Mouse (Mus musculus) heart, postnatal 14 days (tissue): ENCODE results near the gene D3Ertd254e. TPM values are rescaled to one million over a fixed set of nuclear protein-coding genes. Genes with fewer than 3 reads are reported as not detected.
"Not testable (repeated sequence)": the region's sequence is repeated elsewhere in the genome, so short reads cannot be mapped to it uniquely, and the experiment has no call there.

Experiments used
- DNase-seq, 2 experiments: peaks; one replicate each; pipeline ENCODE4 v3.0.0; 2021 to 2022
- intact Hi-C: fragments of 180-260 bp; cut with DNase I; formaldehyde crosslinking; loops from one replicate; pipeline ENCODE4 v1.15.1; 2025
- long read RNA-seq, 2 experiments: library from polyadenylated mRNA; stranded (forward); transcript quantifications; one replicate each; pipeline ENCODE4 v2.0.0; 2021
- total RNA-seq, 2 experiments: library from RNA; stranded (reverse); gene quantifications; 2 replicates each; pipeline ENCODE4 v1.2.3; 2021

D3Ertd254e gene
- total RNA-seq = 1 to 10 TPM; 4.3 to 4.4 TPM
- long read RNA-seq, experiment 1, full-length matches to known transcripts = 3 of 3 reads
- long read RNA-seq, experiment 1, partial matches to known transcripts = 0 of 3 reads
- long read RNA-seq, experiment 1, other reads (novel, unspliced or antisense) = 0 of 3 reads
- long read RNA-seq, experiment 2 = 0 reads

DNA sequence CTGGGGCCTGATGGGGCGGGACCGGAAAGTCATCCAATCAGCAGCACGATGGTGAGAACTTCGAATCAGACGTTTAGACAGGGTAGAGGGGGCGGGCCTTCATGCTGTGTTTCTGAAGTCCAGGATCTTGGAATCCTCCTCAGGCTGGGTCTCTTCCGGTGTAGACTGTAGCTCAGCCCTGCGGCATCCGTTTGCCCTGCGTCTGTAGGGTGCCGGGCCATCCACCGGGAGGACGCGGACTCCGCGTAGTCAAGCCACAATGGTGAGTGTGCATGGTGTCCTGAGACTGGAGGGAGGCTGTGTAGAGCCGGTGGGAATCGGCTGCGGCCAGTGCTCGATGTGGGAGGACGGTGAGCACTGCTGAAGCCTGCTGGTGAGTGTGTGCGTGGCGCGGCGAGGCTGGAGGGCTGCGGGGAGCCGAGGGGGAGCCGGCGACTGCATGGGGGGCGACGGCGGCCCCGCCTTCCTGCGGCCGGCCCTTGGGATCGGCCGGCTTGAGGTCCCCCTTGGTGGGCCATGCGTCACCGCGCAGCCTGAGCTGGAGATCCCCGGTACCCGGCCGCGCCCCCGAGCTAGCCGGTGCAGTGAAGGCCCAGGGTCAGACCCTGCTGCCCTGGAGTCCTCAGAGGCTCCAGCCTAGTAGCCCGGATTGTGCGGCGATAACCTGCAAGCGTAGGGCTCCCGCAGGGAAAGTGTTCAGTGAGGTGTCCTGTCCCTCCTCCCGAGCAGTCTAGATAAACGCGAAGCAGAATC, at the start of gene D3Ertd254e:
Gene D3Ertd254e (plus strand): TSS at position 84 of the 753 bp plus-strand sequence.
- peak; percentile 84 to 87 for DNase-seq
- intact Hi-C loops = no loop called here

DNA sequence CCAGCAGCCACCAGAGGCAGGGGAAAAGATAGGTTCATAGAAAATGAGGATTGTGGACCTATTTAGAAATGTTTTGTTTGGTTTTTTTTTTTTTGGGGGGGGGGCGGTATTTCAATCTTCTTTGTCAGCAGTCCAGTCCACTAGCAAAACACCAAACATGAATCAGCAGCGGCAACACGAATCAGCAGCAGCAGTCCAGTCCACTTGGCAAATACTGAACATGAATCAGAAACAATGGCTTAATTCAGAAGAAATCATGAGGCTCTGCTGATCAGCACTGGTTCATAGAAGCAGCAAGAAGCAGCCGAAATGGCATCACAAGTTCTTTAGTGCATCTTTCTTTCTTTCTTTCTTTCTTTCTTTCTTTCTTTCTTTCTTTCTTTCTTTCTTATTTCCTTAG, 34.7 kb upstream of the D3Ertd254e start:
- DNase-seq = no peak

DNA sequence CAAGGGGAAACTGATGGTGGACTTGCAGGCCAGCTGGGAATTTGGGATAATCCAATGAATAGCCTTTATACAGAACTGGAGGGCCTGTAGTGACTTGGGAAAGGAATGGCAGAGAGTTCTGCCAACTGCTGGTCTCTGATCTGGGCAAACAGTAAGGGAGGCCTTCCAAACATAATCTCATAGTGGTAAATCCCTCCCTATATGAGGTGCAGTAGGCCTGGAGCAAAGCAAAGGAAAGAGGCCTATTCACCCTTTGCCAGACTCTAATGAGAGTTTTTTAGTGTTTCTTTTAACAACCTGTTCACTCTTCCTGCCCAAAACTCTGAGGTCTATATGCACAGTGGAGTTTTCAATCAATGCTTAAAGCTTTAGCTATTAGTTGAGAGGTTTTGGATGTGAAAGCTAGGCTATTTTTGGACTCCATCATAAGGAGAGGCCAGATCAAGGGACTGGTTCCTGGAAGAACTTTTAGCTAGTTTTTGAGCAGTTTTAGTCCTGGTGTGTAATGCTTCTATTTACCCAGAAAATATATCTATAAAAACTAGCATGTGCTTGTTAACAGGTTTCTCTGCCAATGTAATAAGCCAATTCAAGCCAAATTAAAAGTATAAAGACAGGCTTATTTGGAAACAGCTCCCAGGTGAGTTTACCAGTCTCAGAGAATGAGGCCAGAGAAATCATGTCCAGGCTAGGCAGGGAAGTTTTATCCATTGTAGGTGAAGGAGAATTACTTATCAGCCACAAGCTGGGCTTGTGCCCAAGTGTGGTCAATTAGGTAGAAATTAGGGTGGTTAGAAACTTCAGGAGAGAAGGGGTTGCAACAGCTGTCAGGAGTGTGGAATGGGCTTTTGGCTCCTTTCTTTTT, 30.9 kb upstream of the D3Ertd254e start:
- DNase-seq = no peak

More for the DNA sequence above, 34.7 kb upstream of the D3Ertd254e start:
- intact Hi-C loops = no loop called here

DNA sequence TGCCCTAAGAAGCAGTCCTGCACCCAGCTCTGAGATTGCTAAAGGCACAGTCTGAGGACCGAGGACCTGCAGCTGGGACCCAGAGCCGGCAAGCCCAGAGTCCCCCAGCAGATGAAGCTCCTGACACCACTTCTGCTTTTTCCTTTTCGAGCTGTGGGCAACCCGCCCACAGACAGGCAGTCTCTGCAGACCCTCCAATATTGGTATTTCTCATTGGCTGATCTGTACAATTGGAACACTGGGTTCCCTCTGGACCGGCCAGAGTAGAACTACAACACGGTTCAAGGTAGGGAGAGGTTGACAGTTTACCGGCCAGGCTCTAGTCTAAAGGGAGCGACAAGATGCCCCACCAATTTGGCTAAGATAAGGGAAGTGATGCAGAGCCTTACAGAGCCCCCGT, 24.6 kb upstream of the D3Ertd254e start:
- intact Hi-C loops, DNase-seq: not testable (repeated sequence)

More for the DNA sequence above, 30.9 kb upstream of the D3Ertd254e start:
- intact Hi-C loops = no loop called here

DNA sequence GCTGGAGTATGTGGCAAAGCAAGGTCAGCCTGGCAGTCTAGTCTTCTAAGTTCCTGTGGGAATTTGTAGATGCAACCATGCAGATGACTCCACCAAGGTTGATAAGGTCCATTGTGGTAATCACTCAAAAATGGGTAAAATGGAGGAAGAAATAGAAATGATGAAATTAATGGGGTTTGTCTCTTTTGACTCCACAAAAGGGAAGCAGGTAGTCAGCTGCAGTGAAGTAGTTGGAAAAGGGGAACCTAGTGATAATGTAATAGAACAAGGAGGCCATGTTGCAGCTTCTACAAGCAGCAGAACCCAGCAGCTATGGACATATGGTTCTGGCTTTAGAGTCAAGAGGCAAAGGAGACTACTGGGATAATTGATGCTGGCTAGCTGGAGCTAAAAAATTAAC, 14.7 kb upstream of the D3Ertd254e start:
- intact Hi-C loops = loop anchor here (5.0 kb wide), 1 partner anchor 444 kb away; no protein-coding TSS in a partner anchor
- DNase-seq = no peak

DNA sequence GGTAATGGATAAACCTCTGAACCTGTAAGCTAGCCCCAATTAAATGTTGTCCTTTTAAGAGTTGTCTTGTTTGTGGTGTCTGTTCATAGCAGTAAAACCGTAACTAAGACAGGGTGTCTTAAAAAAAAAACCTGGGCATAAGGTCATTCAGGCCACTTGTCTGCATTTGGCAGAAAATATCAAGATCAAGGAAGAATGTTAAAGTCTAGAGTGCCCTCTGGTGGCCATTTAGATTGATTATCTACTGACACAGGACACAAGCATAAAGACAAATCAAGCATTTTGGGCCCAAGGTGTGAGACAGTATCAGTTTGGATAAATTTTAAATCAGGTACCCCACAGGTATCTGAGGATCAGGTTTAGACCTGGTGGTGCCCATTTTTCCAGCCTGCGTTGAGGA, 13.3 kb upstream of the D3Ertd254e start:
- DNase-seq = peak in 1 of 2 experiments; percentile 15

DNA sequence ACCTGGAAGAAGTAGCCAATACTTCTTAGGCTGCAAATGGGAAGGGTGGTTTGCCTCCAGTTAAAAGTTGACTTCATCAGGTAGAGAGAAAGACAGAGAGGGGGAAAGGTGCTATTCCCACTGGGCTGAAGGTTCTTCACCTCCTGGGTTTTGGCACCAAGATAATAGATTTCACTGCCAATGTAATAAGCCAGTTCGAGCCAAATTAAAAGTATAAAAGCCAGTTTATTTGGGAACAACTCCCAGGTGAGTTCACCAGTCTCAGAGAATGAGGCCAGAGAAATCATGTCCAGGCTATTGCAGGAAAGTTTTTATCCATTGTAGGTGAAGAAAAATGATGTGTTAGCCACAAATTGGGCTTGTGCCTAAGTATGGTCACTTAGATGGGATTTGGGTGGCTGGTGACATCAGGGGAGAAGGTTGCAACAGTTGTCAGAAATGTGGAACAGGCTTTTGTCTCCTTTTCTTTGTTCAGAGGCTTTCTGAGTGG, 12.6 kb upstream of the D3Ertd254e start:
- intact Hi-C loops = loop anchor here (5.0 kb wide), 1 partner anchor 446 kb away; no protein-coding TSS in a partner anchor

More for the DNA sequence above, 13.3 kb upstream of the D3Ertd254e start:
- intact Hi-C loops = loop anchor here (5.0 kb wide), 1 partner anchor 445 kb away; no protein-coding TSS in a partner anchor

DNA sequence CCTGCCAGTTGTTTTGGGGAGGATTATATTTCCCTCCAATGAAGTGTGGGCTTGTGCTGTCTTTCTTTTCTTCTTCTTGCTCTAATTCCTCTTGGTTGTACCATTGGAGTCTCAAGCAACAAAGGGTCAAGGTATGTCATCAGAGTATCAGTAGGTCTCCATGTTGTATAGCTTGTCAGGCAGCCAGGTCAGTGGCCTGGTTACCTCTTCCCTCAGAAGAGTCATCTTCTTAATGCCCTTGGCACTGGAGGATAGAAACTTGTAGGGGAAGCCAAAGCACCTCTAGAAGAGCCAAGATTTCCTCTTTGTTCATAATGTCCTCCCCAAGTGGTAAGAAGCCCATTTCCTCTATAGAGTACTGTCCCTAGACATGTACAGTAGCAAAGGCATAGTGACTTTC, 11.8 kb upstream of the D3Ertd254e start:
- intact Hi-C loops = loop anchor here (5.0 kb wide), 1 partner anchor 447 kb away; no protein-coding TSS in a partner anchor
- no peak for DNase-seq

More for the DNA sequence above, 12.6 kb upstream of the D3Ertd254e start:
- no peak for DNase-seq

DNA sequence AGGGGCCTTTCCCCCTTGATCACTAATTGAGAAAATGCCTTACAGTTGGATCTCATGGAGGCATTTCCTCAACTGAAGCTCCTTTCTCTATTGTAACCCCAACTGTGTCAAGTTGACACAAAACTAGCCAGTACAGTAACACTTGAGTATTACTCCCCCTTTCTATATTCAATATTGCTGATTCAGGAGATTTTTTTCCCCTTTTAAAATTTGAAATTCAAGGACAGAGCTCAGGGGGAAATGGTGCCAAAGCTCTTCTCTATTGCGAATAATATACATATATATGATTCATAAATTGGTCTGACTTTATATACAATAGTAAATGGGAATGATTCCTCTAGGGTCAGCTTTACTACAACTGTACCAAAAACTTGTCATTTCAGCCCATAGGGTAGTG, 282 bp upstream of the D3Ertd254e start:
- intact Hi-C loops = no loop called here
- no peak for DNase-seq

DNA sequence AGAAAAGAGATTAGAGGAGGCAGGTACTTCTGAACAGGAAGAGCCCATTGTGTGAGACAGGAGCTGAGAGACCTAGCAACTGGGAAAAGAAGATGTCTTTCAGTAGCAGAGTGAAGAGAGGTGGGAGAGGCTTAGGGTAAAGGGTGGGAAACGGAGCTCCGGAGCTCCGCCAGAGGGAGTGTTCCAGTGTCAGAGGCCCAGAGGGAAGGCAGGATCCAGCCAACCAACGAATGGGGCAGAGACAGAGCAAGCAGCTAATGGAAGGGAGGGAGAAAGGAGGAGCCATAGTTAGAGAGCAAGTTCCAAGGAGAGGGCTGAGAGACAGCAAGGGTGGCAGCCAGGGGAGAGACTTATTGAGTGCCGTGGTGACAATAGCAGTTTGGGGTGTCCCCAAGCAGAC, 4.5 kb downstream of the D3Ertd254e start:
- DNase-seq = no peak
- intact Hi-C loops = no loop called here

DNA sequence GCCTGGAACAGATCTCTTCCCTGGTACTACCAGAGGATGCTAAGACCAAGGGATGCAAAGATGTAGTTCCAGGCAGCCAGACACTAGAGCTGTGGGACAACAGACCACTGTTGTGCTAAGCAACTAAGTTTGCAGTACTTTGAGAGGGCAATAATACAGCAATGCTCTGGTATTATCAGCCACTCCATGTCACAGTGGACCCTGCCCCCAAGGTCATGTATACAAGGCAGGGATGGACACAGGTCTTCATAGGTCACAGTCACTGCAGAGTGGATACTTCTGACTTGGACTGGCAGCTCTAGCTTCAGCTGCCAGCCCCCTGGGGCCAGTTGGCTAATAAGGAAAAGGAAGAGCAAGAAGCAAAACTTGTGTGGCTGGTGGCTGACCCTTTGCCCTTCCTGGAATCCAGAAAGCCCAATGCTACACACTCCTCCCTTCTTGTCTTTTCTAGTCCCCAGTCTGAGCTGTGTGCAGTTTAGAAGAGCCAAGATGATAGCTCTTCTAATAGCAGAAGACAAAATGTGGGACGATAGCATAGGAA, 19.9 kb downstream of the D3Ertd254e start:
- intact Hi-C loops = no loop called here
- no peak for DNase-seq

DNA sequence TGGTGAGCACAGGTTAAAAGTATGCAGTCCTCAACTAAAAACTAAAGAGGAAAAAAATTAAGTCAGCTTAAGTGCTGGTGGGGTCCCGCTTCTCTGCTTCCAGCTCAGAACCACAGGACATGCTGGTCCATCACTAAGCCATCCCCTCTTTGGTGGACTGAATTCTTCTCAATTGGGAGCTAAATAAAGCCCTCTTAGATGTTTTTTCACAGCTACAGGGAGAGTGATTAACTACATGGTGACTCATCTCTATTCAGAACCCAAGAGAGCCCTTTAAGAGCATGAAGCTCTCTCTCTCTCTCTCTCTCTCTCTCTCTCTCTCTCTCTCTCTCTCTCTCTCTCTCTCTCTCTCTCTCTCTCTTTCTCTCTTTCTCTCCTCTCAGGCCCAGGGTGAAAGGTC, 20.5 kb downstream of the D3Ertd254e start:
- no peak for DNase-seq
- intact Hi-C loops = no loop called here

DNA sequence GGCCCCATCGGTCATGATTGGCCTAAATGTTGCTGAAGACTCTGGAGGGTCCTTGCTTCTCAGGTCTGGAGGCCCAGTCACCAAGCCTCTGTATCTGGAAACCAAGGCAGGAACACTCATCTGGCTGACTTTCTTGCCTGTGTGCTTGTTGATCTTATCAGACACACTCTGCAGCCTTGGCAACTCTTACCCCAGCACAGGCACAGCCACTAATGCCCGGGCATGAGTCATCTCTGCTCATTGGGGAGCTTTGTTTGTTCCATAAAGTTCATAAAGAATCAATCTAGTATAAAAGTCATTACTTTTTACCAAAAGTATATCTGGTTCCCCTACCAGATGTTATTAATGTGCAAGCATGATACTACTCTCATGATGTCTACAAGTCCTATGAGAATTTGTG, 22.9 kb downstream of the D3Ertd254e start:
- intact Hi-C loops = no loop called here
- no peak for DNase-seq

DNA sequence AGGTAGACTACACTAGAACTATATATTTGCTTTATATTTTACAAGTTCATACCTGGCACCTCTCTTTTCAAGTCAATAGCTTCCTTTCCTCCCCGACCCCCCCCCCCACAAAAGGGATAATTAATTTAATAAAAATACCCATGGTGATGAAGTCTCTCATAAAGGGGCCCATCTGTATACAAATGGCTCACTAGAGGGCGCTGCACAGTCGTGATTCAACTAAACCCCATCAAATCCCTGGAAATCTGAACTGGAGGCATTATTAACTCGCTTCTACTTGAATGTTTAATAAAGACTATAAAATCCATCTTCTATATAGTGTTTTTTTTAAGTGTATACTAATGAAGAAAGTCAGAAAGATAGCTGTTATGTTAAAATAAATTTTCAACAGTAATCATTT, 30.7 kb downstream of the D3Ertd254e start:
- DNase-seq = peak; percentile 43 to 70
- intact Hi-C loops = loop anchor here (1.0 kb wide), 1 partner anchor 314 kb away; no protein-coding TSS in a partner anchor

DNA sequence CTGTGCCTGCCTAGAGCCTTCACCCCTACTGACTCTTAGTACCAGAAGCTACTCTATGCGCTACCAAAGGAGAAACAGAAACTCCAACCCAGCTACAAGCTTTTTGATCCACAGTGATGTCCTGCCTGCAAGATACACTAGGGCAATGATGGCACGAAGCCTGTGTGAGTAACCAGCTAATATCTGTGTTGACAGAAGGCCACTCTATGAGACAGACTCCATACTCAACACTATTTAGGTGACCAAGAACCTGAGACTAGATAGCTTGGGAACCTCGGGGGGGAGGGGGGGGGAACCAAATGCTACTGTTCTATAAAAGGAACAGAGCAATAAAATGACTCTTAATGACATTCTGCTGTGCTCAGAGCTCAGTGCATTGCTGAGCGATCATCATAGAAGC, 35.7 kb downstream of the D3Ertd254e start:
- DNase-seq = no peak
- intact Hi-C loops = no loop called here

DNA sequence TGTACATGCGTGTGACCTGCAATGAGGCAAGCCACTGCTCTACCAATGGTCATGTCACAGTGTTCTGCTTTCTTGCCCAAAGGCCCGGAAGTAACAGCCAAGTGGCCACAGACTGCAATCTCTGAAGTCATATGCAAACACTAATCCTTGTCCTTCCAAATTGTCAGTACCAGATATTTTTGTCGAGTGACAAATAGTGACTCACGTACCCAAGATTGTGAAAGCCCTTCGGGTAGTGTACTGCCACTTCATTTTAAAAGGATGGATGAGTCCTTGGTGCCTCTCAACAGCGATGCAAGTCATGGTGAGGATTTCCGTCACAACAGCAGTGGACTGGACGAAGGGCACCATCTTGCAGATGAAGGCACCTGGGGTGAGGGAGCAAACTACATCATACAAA, 38.4 kb downstream of the D3Ertd254e start:
- intact Hi-C loops = no loop called here
- DNase-seq = no peak

DNA sequence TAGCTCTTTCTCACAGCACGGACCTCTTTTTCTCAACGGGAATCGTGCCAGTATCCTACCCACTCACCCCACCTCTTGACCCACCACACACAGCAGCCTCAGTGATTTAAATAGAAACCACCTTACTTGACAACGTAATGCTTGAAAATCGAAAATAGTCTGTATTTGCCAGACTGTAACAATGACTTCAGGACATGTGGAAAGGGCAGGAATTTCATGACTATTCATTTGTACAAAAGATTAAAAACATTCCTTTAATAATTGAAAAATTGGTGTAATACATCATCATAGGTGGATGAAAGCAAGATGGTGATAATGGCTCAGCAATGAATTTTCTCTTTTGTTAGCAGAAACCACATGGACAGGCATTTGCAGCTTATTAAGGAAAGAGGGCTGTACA, 50.3 kb downstream of the D3Ertd254e start:
- intact Hi-C loops = no loop called here
- no peak for DNase-seq

DNA sequence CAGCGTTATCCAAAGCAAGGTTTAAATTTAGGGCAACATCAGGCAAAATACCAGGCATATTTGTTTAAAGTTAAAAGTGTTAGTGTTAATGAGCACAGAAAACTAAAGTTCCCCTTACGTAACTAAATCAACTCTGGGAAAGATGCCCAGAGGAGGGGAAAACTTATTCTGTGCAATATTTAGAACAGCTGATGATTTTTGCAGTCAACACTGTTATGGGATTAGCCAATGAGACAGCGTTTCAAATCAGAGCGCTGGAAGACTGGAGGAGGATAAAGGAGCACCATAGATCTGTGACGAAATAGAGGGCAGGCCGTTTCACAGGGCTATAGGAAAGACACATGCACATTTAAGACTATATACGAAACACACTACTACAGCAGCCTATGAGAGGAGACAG, 52.1 kb downstream of the D3Ertd254e start:
- DNase-seq = no peak
- intact Hi-C loops = no loop called here

DNA sequence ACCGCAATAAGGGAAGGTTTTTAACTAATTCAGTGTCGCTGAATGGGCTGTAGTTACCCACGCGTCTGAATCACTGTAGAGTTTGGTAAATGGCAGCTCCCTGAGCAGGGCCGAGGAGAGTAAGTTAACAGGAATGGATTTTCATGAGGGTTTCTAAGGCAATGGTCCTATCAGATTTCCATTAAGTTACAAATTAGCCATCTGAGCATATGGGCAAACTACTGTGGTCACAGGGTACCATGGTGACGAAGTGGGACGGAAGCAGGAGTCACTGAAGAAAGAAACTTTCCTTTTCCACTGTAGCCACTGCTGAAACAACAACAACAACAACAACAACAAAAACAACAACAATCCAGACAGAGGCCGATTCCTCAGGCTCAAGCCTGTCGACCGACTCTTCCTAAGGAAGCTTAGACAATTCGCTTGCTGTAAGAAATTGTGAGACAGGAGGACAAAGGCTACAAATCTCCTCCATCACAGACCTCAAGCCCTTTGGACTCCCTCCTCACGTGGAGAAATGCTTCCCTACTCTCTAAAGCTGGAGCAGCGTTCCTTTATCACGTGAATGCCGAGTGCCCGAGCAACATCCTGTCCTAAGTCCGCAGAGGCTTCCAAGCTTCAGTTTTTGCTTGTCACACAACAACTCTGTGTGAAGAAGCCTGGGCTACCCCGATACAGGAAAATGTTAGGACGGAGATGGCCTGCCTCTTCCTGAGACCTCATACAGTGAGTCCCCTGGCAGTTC, 56.9 kb downstream of the D3Ertd254e start:
- intact Hi-C loops = no loop called here

More for the DNA sequence above, 56.9 kb downstream of the D3Ertd254e start:
- DNase-seq = no peak
